Mouse (Mus musculus): ENCODE results near the gene Dnm1. TPM values are rescaled to one million over a fixed set of nuclear protein-coding genes. Genes with fewer than 3 reads are reported as not detected.

Dnm1 gene
- polyA plus RNA-seq (2015; fragmentation: Nextera tagmentation; extraction: Ambion mirVana), result 31.9 and 32.4 TPM in 2 replicates

GRCm38 (mm10) chr2:32353007-32353542 is at the start of gene Dnm1:
Dnm1 (minus strand) TSS chr2:32353338.
- Histone ChIP-seq H3K27ac (peak within 1 kb of the TSS; percentile 89), H3K4me2 (peak within 1 kb of the TSS; percentile 78), H3K9me3 (no peaks in the 10 kb centered on the region), H3K4me3 (peak within 1 kb of the TSS; percentile 78), H3K27me3 (no peaks in the 10 kb centered on the region), H3K36me3 (peaks cover 18% of the 10 kb centered on the region), H3K9ac (peak within 1 kb of the TSS; percentile 91), H3K4me1 (peaks cover 42% of the 10 kb centered on the region)
- under 1% methylated on average over 63 of the region's 63 CpGs for WGBS
- ATAC-seq (ENCODE audit: insufficient number of reproducible peaks, insufficient read depth, low FRiP score, low TSS enrichment, low read depth), result peak; percentile 44; the same call in 1 of the 2 replicates

DNA sequence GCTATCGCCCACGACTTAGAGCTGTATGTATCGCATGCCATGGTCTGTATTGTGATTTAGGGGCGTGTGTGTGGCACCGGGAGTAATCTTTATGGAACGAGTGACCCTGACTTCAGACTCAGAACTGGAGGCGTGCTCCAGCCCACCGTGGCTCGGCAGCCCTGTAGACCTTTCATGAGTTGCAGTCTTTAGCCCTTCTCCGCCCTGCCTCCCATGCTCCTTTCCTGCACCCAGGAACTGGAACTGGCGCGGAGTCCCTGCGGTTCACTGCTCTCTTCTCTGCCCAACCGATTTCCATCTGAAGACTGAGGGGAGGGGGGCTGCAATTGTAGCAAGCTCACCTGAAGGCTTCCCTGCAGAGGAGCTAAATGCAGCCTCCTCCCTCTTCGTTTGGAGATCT is 43.6 kb upstream of the Dnm1 start:
- Histone ChIP-seq H3K27ac (peak overlapping the region; percentile 87; the same call in 1 of the 2 replicates), H3K9ac (peak overlapping the region; percentile 86), H3K36me3 (peaks cover 22% of the 10 kb centered on the region), H3K4me2 (peak overlapping the region; percentile 95), H3K27me3 (no peaks in the 10 kb centered on the region), H3K9me3 (no peaks in the 10 kb centered on the region), H3K4me3 (peak overlapping the region; percentile 97), H3K4me1 (peaks cover 18% of the 10 kb centered on the region)
- ATAC-seq (ENCODE audit: insufficient number of reproducible peaks, insufficient read depth, low FRiP score, low TSS enrichment, low read depth), result no peak
- under 1% methylated on average over 15 of the region's 15 CpGs for WGBS

GRCm38 (mm10) chr2:32395946-32396621 is 42.9 kb upstream of the Dnm1 start:
- WGBS, result under 1% methylated on average over 59 of the region's 59 CpGs
- peaks cover 17% of the 10 kb centered on the region for H3K36me3 ChIP-seq
- peak; percentile 90 for ATAC-seq (ENCODE audit: insufficient number of reproducible peaks, insufficient read depth, low FRiP score, low TSS enrichment, low read depth)
- peak overlapping the region; percentile 95 for H3K4me2 ChIP-seq
- peak overlapping the region; percentile 87 for H3K27ac ChIP-seq
- H3K9me3 ChIP-seq, result no peaks in the 10 kb centered on the region
- H3K4me1 ChIP-seq, result peaks cover 18% of the 10 kb centered on the region
- H3K9ac ChIP-seq, result peak overlapping the region; percentile 86
- H3K27me3 ChIP-seq, result no peaks in the 10 kb centered on the region
- peak overlapping the region; percentile 97 for H3K4me3 ChIP-seq

DNA sequence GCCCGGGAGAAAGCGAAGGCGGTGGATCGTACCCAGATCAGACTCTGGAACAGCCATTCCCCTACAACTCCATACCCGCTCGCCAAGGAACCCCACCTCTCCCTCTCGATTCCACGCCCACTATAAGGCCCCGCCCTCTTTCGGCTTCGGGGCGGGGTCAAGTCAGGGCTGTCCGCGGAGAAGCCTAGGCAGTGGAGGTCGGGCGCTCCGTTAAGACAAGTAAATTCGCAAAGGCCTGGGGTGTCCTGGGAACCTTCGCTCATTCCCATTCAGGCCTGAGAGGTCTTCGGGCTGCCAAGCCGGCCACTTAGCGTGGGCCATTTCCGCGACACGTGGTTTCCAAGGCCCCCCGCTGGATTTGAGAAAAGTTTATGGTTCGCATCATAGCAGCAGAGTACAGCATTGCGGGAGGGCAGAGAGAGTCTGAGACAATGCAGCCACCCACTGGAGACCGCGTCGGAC is 42.4 kb upstream of the Dnm1 start, which contains the start of gene Ptges2:
Gene Ptges2 (plus strand): TSS at position 413 of the 462 bp plus-strand sequence.
- Histone ChIP-seq H3K36me3 (peaks cover 11% of the 10 kb centered on the region), H3K27ac (peak within 1 kb of the TSS; percentile 87), H3K9ac (peak within 1 kb of the TSS; percentile 86), H3K4me2 (peak within 1 kb of the TSS; percentile 95), H3K4me3 (peak within 1 kb of the TSS; percentile 97), H3K4me1 (peaks cover 21% of the 10 kb centered on the region), H3K27me3 (no peaks in the 10 kb centered on the region), H3K9me3 (no peaks in the 10 kb centered on the region)
- WGBS, result under 1% methylated on average over 31 of the region's 31 CpGs
- ATAC-seq (ENCODE audit: insufficient number of reproducible peaks, insufficient read depth, low FRiP score, low TSS enrichment, low read depth), result peak; percentile 88

- no peaks in the 10 kb centered on the region for H3K27me3 ChIP-seq
- peak overlapping the region; percentile 87 for H3K27ac ChIP-seq
- no peaks in the 10 kb centered on the region for H3K9me3 ChIP-seq
- H3K9ac ChIP-seq, result peak overlapping the region; percentile 86
- H3K4me2 ChIP-seq, result peak overlapping the region; percentile 95
- H3K4me1 ChIP-seq, result peaks cover 21% of the 10 kb centered on the region
- H3K4me3 ChIP-seq, result peak overlapping the region; percentile 97
- WGBS, result 4% methylated on average over 8 of the region's 8 CpGs
- ATAC-seq (ENCODE audit: insufficient number of reproducible peaks, insufficient read depth, low FRiP score, low TSS enrichment, low read depth), result no peak
- H3K36me3 ChIP-seq, result peaks cover 8% of the 10 kb centered on the region
These were observed 41.8 kb upstream of the Dnm1 start for GRCm38 (mm10) chr2:32394973-32395372.

DNA sequence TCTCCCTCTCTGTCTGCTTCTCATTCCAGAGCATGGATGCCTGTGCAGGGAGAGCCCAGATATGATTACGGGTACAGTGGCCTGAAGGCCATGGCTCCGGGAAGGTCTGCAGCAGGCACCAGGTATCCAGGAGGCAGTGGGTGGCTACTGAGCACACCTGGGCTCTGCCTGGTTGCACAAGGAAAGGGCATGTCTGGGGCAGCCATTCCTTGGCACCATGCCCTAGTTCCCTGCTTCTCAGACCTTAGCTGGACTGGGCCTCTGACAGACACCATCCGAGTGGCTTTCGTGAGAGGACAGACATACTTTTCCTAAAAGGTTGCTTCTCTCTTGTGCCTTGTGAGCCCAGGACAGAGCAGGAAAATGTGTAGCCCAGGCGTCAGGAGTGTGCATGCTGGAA is 38.9 kb upstream of the Dnm1 start:
- H3K4me3 ChIP-seq, result no peak overlapping the region
- peaks cover 13% of the 10 kb centered on the region for H3K4me1 ChIP-seq
- H3K4me2 ChIP-seq, result no peak overlapping the region
- H3K27ac ChIP-seq, result no peak overlapping the region
- 83% methylated on average over 5 of the region's 5 CpGs for WGBS
- no peaks in the 10 kb centered on the region for H3K27me3 ChIP-seq
- 0 out of 2 replicates have a peak overlapping the region, but pooled peaks have one; percentile 32 for H3K9ac ChIP-seq
- ATAC-seq (ENCODE audit: insufficient number of reproducible peaks, insufficient read depth, low FRiP score, low TSS enrichment, low read depth), result no peak
- H3K36me3 ChIP-seq, result no peaks in the 10 kb centered on the region
- no peaks in the 10 kb centered on the region for H3K9me3 ChIP-seq

GRCm38 (mm10) chr2:32390871-32391270 is 37.7 kb upstream of the Dnm1 start:
- Histone ChIP-seq H3K9me3 (no peaks in the 10 kb centered on the region), H3K4me1 (peaks cover 12% of the 10 kb centered on the region; the same call in 1 of the 2 replicates), H3K27me3 (no peaks in the 10 kb centered on the region), H3K36me3 (no peaks in the 10 kb centered on the region), H3K27ac (no peak overlapping the region), H3K9ac (0 out of 2 replicates have a peak overlapping the region, but pooled peaks have one; percentile 32), H3K4me2 (no peak overlapping the region), H3K4me3 (no peak overlapping the region)
- WGBS, result 60% methylated on average over 8 of the region's 8 CpGs
- ATAC-seq (ENCODE audit: insufficient number of reproducible peaks, insufficient read depth, low FRiP score, low TSS enrichment, low read depth), result no peak

DNA sequence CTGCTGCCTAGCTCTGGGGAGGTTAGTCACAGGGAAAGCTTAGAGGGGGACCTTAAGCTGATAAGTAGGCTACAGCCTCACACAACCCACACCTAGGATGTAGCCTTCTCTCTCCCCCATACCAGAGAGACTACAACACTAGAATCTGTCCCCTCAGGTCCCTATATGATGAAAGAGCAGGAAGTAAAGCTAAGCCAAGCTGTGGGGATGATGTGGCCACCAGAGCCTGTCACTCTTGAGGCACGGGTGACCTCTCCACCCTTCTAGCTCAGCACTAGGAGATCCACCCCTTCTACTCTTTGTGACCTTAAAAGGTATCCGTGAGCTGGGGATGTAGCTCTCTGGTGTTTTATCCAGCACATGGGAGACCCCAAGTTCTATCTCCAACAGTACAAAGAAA is 36.0 kb upstream of the Dnm1 start:
- Histone ChIP-seq H3K36me3 (no peaks in the 10 kb centered on the region), H3K4me3 (no peak overlapping the region), H3K4me1 (peaks cover 7% of the 10 kb centered on the region; the same call in 1 of the 2 replicates), H3K27ac (no peak overlapping the region), H3K27me3 (no peaks in the 10 kb centered on the region), H3K9ac (no peak overlapping the region), H3K9me3 (no peaks in the 10 kb centered on the region), H3K4me2 (no peak overlapping the region)
- no peak for ATAC-seq (ENCODE audit: insufficient number of reproducible peaks, insufficient read depth, low FRiP score, low TSS enrichment, low read depth)
- 64% methylated on average over 2 of the region's 2 CpGs for WGBS

GRCm38 (mm10) chr2:32387706-32388490 is 34.8 kb upstream of the Dnm1 start, which contains the start of gene Lcn2:
Lcn2 (minus strand) TSS chr2:32388252.
- Histone ChIP-seq H3K36me3 (no peaks in the 10 kb centered on the region), H3K27ac (no peak within 1 kb of the TSS), H3K9me3 (no peaks in the 10 kb centered on the region), H3K27me3 (no peaks in the 10 kb centered on the region), H3K4me3 (no peak within 1 kb of the TSS), H3K4me2 (no peak within 1 kb of the TSS), H3K9ac (peak within 1 kb of the TSS; percentile 32; the same call in 1 of the 2 replicates), H3K4me1 (peaks cover 7% of the 10 kb centered on the region; the same call in 1 of the 2 replicates)
- ATAC-seq (ENCODE audit: insufficient number of reproducible peaks, insufficient read depth, low FRiP score, low TSS enrichment, low read depth), result no peak
- WGBS, result 64% methylated on average over 5 of the region's 5 CpGs

GRCm38 (mm10) chr2:32382689-32383088 is 29.6 kb upstream of the Dnm1 start:
- H3K4me3 ChIP-seq, result 0 out of 2 replicates have a peak overlapping the region, but pooled peaks have one; percentile 69
- peaks cover 16% of the 10 kb centered on the region for H3K4me1 ChIP-seq
- no peak overlapping the region for H3K4me2 ChIP-seq
- H3K27me3 ChIP-seq, result no peaks in the 10 kb centered on the region
- H3K36me3 ChIP-seq, result peaks cover 20% of the 10 kb centered on the region
- no peak overlapping the region for H3K27ac ChIP-seq
- no peaks in the 10 kb centered on the region for H3K9me3 ChIP-seq
- 0 out of 2 replicates have a peak overlapping the region, but pooled peaks have one; percentile 73 for H3K9ac ChIP-seq
- ATAC-seq (ENCODE audit: insufficient number of reproducible peaks, insufficient read depth, low FRiP score, low TSS enrichment, low read depth), result no peak
- WGBS, result 83% methylated on average over 2 of the region's 2 CpGs

DNA sequence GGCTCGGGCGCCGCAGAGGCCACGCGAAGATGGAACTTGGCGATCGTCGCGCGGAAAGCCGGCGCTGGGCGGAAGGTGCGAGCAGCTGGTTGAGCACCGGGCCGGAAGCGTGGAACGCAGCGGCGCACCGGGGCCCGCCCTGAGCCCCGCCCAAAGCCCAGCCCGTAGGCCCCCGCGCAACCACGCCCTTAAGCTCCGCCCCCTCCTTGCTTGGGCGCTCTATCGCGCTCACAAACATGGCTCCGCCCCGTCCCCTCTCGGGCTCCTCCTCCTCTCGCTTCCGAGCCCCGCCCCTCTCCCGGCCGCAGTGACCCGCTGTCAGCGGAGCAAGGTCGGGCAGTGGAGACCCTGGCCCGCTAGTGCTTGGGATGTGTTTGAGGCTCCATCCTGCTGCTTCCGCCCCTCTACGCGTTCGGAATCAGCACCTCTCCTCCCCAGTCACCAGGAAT is 28.7 kb upstream of the Dnm1 start, which contains the start of gene 1110008P14Rik:
Gene 1110008P14Rik (minus strand): TSS at position 164 of the 449 bp plus-strand sequence.
- no peaks in the 10 kb centered on the region for H3K27me3 ChIP-seq
- H3K27ac ChIP-seq, result no peak within 1 kb of the TSS
- H3K4me3 ChIP-seq, result peak within 1 kb of the TSS; percentile 69
- H3K9me3 ChIP-seq, result no peaks in the 10 kb centered on the region
- peak; percentile 82 for ATAC-seq (ENCODE audit: insufficient number of reproducible peaks, insufficient read depth, low FRiP score, low TSS enrichment, low read depth)
- peaks cover 16% of the 10 kb centered on the region for H3K4me1 ChIP-seq
- H3K9ac ChIP-seq, result peak within 1 kb of the TSS; percentile 73
- WGBS, result under 1% methylated on average over 44 of the region's 47 CpGs
- peaks cover 29% of the 10 kb centered on the region for H3K36me3 ChIP-seq
- H3K4me2 ChIP-seq, result peak within 1 kb of the TSS; percentile 97

Data from embryonic facial prominence, embryonic 13.5 days (tissue).